Mouse (Mus musculus) thymus, postnatal 4 days (tissue): ENCODE results near the gene Trim43a.
"Not testable (repeated sequence)": the region's sequence is repeated elsewhere in the genome, so short reads cannot be mapped to it uniquely, and the experiment has no call there.

ENCODE experiments used
- DNase-seq: peaks from one replicate; pipeline ENCODE4 v3.0.0; 2021

The Trim43a gene

DNA sequence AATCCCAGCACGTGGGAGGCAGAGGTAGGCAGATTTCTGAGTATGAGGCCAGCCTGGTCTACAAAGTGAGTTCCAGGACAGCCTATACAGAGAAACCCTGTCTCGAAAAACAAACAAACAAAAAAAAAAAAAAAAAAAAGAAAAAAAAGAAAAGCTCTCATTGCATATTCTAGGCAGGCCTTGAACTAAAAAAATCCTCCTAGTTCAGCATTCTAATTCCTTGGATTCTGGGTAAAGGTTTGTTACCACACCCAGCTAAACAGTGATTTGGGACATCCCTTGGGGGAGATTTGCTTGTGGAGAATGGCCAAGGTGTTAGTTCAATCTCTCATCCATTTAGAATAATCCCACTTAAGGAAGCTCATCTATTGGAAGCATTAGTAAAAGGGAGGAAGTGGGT, at the start of gene Trim43a:
Gene Trim43a, plus strand, starts transcription at position 301 of the 400 bp plus-strand sequence.
- DNase-seq: not testable (repeated sequence)

DNA sequence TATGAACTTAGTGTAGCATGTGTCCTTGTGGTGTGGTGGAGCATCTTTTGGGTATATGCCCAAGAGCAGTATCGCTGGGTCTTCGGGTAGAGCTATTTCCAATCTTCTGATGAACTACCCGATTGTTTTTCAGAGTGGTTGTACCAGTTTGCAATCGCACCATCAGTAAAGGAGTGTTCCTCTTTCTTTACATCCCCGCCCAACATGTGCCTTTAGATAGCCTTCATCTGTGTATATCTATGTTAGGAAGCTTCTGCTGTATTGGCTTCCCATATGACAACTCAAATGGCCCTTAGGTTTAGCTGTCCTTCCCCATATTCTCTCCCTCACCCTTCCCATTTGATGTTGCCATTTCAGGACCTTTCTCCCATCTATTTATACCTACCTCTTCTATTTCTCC, 46.6 kb upstream of the Trim43a start:
- DNase-seq: no peak

DNA sequence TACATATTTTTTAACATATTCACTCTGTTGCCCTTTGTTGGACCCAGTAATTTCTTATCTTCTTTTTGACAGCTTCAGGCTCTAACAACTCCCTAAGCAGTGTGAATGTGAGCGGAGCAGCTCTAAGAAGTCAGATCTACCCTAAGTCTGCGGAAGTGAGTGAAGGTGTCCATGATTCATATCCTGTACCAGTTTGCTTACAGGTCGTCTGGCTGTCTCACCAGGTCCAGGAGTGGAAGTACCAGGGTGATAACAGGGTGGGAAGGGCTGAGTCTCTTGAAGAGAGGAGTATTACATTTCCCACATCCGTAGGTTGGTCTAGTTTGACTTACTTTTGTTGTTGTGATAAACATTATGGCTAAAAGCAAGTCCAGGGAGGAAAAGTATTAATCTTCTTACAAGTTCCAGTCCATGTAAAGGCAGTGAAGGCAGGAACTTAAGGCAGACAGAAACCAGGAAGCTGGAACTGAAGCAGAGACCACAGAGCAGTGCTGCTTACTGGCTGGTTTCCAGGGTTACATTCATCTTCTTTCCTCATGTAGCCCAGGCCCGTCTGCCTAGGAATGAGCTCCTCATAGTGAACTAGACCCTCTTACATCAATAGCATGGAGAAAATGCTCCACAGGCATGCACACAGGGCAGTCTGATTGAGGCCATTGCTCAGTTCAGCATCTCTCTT, 41.0 kb upstream of the Trim43a start:
- no peak for DNase-seq

DNA sequence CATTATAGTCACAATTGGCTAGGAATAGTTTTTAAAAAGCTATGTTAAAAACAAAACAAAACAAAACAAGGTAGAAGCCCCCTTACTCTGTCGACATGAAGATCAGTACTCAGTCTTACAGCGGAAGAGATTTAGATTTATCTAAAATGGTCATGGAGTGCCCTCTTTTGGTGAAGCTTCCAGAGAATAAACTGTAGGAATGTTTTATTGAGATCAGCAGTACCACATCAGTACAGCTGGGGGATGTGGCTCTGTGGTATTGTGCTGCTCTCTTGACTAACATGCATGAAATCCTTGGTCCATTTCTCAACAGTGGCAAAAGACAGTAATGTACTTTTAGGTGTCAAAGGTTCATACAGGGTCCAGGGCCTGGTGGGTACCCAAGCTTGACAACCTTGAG, 37.9 kb upstream of the Trim43a start:
- no peak for DNase-seq

DNA sequence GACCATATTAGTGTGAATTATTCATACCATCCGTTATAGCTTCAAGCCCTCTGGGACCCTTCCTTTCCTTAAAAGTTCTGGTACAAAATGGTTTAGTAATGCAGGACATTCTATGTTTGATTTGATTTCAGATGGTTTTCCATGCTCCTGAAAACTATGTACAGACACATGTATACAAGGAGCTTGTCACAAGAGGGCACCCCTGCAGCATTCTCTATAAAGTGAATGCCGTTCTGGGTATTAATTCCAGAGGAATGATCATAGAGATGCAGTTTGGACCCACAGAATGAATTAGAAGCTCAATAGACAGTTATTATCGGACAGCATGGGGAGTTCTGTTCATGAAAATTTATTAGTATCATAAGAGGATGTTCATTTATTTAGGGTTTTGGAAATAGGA, 35.2 kb upstream of the Trim43a start:
- no peak for DNase-seq

DNA sequence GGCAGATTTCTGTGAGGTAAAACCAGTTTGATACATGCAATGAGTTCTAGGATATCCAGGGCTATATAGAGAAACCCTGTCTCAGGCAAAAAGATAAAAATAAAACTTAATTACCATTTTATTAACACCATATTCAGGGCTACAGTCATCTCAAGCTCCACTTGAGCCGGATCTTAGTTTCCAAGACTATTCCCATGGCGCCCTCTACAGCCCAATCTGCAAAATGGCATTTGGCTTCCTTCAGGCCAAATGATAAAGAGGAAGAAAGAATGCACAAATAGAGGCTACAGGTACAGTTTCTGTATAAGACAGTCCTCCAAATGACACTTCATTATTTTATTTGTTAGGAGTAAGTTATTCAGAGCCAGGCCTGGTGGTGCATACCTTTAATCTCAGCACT, 34.5 kb upstream of the Trim43a start:
- DNase-seq: peak; percentile 76

DNA sequence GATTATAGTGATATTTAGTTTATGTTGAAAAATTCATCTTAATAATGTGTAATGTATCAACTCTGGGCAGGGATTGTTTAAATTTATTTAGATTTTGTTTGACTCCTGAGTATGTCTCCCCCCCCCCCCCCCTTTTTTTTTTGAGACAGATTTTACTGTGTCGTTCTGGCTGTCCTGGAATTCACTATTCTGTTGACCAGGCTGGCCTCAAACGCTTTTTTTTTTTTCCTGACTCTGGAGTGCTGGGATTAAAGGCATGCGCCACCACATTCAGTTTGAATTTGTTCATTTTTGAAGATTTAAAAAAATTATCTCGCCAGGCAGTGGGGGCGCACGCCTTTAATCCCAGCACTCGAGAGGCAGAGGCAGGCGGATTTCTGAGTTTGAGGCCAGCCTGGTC, 34.0 kb upstream of the Trim43a start:
- no peak for DNase-seq

DNA sequence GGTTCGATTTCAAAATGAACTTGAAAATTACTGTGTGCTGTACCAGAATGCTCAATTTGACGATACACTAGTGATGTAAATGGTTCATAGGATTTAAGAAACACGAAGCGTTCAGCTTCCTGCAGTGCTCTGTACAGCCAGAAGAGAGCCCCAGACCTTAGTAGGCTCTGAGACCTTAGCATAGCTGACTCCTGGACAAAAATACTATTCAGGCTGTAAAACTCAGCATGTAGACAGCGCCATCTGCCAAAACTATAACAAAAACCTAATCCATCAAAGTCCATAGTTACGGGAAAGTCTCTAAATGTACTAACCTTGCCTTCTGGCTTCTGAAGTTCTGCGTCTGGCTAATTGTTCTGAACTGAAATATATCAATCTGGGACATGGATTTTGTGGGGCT, 33.4 kb upstream of the Trim43a start:
- DNase-seq: peak; percentile 49

DNA sequence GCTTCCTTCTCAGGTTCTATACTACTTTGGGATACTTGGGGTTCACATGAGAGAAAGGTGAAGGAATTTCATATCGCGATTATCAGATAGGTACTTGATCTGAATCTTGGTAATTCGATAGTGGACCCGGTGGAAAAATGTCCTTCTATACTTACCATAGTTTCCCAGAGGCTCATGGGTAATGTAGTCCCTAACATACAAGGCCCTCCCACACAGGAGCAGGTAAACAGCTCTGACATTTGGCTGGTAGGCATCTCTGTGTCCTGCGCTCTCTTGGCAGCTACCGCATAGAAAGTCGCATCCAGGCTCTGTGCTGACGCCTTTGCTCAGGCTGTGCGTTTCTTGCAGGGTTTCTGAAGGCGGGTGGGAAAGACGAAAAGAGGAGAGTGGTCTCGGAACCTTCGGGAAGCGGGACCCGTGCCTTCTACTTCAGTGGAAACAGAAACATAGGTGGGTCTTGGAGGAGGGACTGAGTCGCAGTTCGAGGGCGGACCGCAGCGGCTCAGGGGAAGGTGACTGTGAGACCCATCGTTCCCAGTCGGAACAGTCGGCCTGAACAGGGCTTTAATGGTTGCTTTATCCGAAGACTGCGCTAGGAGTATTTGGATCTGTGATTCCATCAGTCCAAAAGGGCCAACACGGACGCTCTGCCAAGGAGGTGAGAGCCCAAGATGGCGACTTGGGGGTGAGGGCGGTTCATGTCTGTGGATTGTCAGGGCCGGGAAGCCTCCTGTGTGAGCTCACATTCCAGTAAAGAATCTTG, 32.7 kb upstream of the Trim43a start, which contains the start of gene Zfp949:
Gene Zfp949, plus strand, starts transcription at position 170 of the 763 bp plus-strand sequence.
- DNase-seq: peak; percentile 71

DNA sequence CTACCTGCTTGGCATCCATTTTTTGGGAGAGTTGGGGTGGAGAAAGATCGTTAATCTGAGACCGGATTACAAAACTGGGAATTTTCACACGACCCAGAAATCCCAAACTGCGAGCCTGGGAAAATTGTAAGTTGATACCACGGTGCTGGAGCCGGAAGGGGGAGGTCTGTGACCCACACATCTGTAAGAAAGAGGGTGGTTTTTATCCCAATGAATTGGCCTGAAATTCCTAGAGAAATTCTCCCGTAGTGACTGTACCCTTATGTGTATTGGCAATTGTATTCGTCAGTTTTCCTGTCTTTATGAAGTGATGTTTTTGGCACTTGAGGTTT, 32.1 kb upstream of the Trim43a start:
- DNase-seq: no peak

DNA sequence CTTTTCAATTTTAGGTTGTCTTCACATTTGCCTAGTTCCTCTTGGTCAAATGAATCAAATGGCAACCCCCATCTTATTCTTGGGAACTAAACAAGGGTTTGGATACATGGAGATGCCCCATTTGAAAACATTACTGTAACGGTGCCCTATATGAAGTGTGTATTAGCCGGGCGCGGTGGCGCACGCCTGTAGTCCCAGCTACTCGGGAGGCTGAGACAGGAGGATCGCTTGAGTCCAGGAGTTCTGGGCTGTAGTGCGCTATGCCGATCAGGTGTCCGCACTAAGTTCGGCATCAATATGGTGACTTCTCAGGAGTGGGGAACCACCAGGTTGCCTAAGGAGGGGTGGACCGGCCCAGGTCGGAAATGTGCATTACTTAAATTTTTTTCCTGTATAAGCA, 27.6 kb upstream of the Trim43a start:
- DNase-seq: no peak

DNA sequence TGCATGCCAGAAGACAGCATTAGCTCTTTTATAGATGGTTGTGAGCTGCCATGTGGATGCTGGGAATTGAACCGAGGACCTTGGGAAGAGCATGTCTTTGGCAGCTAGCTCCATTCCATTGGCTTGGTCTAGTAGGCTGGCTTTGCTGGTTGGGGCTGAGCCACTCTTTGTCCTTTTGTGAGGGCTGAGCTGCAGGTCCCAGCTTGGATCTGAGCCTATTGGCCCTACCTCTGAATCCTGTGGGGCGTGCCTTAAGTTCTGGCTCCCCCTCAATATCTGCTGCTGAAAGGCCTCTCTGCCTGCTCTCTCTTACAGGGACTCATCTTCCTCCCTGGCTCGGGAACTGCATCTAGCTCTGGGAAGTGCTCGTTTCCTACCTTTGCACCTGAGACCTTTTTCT, 22.5 kb upstream of the Trim43a start:
- DNase-seq: no peak

DNA sequence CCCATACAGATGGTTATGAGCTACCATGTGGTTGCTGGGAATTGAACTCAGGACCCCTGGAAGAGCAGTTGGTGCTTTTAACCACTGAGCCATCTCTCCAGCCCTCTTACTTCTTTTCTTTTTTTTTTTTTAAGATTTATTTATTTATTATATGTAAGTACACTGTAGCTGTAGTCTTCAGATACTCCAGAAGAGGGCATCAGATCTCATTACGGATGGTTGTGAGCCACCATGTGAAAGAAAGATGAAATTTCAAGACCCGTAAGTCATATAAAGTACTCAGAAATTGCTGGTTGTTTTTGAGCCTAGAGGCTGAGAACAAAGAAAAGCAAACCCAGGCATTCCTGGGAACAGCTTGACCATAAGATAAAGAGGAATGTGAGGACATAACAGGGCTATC, 19.2 kb upstream of the Trim43a start:
- DNase-seq: not testable (repeated sequence)

DNA sequence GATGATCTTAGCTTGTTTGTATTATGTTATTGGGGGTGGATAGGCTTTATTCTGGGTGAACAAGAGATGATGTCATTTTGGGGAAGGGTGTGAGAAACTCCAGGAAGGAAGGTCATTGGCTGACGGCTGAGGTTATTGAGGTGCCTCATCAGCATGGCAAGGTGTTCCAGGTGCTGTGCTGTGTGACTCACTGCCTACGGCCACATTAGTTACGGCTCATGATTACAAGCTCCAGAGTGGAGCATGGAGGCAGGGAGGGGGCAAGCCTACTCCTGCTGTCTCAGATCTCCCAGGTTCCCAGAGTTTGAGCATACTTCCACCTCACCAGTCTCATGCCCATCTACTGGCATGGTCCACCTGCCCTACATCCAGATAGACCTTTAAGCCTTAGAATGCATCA, 10.2 kb upstream of the Trim43a start:
- not testable (repeated sequence) for DNase-seq

DNA sequence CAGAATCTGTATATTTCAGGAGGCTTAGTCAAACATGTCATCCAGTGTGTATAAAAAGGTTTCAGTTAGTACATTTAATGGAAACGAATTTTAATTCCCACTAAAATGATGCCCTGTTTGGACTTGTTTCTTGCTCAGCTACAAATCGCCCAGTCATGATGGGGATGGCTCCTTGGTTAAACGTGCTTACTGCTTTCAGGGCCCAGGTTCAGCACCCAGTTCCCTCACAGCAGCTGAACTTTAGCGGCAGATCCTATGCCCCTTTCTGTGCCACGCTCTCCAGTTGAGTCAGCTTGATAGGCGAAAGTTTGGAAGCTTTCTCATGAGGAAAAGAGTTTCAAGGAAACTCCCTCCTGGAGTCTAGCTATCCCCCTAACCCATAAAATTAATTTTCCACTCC, 13.0 kb downstream of the Trim43a start:
- not testable (repeated sequence) for DNase-seq

DNA sequence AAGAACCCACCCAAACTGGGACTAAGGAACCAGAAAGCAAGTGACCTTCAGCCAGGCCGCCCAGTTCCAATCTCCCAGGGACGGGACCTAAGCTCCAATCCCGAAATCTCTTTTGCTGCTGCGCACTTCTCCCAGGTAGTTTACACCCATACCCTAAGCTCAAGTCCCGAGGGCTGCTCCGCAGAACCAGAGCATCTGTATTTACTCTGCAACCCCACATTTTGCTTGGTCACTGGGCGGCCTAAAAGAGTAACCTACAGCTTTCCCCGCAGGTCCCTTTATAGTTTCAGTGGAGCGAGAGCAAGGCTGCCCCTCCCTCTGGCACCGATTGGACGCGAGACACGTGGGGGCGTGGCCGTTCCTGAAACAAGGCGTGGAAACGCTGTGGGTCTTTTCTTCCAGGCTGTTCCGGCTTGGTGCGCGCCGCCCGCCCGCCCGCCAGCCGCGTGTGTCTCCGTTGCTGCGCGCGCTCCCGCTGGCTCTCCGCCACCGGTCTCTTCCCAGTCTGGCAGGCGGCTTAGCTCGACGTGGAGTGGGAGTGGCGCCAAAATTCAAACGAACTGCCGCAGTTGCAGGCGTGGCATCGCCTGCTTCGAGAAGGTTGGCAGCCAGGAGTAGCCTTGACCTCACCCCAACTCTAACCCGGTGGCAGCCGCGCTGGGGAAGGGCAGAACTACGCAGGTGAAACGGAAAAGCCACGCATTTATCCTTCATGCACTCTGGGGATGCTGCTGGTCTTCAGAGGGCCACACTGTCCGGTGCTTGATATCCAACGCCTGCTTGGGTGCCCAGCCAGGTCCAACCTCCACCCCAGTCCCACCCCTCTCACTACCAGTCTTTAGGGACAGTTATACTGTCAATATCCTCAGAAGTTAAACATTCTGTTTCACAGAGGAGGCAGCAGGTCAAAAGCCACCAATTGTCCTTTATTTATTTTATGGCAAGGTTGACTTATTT, 18.8 kb downstream of the Trim43a start:
- DNase-seq: peak; percentile 96

DNA sequence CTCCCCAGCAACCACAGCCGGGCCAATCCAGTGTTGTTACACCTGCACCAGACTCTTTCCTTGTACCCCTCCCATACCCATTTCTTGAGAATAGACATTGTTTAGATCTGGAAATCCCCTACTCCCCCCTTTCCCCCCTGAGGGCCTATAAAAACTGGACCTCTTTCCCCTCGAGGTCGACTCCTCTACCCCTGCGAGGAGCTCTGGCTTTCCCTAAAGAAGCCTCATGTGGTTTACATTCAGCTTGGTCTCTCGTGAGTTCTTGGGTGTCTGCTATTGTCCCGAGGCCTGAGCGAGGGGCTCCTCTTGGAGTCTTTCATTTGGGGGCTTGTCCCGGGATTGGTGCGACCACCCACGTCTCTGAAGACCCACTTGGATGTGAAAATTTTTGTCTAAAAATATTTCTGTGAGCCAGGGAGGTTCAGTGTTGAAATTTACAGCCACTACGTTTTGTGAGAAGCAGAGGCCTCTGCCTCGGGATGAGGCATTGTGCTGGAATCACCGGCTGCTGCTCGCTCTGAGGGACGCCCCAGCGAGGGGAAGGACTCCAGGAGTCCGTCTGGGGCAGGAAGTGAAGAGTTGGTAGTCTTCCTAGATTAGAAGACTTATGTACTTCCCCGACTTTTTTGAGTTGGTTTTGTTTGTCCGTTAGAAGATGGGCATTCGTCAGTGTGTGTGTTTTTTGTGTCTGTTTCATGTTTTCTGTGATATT, 45.3 kb downstream of the Trim43a start:
- DNase-seq: not testable (repeated sequence)

DNA sequence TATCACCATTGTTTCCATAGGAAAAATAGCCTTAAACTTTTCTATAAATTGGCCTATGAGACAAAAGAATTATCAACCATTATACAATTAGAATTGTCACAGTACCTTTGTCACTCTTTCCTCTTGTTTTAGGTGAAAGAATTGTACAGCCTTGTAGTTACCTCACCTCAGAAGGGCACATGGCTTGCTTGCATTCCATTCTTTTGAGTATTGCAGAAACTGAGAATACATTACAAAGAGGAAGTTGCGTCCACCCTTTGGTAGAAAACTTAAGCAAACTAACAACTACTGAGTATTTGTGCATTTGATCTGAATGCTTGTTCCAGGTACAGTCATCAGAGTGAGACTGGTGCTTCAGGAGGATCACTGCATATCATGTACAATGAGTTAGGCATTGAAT, 57.4 kb downstream of the Trim43a start:
- DNase-seq: not testable (repeated sequence)
